Mouse (Mus musculus) 3134 (cell line): ENCODE measurements around the gene Abcf1.

Source experiments
- DNase-seq: peaks from one replicate; pipeline ENCODE4 v3.0.0-alpha.2; 2011; ENCODE audit warnings: low spot score; ENCODE audit not compliant: insufficient read length; ENCODE audit errors: extremely low read depth

Abcf1 gene

DNA sequence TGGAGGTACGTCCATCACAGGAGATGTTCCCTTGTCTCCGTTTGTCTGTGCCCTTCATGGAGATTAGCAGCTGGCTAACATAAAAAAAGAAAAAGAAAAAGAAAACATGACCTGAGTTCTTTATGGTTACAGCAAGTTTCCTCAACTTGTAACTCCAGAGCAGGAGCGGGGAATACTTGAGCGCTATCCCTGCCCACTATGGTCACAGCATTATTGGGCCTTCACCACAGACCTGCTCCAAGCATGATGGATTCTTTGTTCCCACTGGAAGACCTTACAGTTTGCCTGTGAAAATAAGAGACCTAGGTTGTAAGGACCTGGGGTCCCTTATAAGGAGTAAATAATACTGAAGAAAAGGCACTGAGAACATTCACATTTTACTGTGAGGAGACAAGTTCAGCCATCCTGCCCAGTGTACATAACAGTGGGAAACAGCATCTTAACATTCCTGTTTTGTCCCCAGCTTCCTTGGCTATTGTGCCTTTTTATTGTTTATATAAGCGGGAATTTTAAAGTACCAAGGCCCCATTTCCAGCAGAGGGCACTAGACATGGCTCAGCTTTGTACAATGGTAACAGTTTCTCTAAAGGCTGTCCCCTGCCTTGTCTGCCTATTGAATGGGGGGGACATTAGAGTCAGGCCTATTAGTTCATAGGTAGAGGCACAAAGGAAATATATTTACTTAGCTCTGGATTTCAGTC lies 48.5 kb downstream of the Abcf1 start:
- no peak for DNase-seq

GRCm38 (mm10) chr17:35920384-35920783 lies 49.2 kb downstream of the Abcf1 start:
- no peak for DNase-seq

- DNase-seq = no peak
Observed at GRCm38 (mm10) chr17:35919864-35920301, 49.7 kb downstream of the Abcf1 start.

DNA sequence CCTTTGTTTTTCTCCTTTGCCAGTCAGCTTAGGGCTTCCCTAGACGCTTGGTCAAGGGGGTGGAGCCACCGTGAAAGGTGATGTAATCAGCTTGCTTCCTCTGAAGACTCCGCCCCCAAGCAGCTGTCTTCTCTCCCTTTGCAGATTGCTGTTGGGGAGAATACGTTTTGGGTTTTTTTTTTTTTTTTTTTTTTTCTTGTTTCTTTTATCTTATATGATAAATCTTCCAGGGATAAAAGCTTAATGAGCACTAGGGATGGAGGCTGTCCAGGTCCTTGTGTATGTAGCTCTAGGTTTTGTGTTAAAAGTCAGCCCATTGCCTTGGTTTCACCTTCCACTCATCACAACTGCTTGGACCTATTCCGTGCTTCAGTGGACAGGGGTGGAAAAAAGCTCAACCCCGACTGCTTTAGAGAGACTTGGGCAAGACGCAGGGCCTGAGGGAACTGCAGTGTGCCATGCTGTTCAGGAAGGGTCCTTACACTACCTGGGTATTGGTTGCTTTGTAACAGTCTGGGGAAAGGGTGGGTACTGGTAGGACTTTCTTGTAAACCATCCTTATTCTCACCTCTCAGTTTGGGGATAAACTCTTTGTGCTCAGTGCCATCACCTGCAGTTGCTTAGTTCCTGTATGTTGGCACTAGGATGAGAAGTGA lies 50.4 kb downstream of the Abcf1 start:
- DNase-seq = peak; percentile 82

GRCm38 (mm10) chr17:35918276-35919059 lies 51.1 kb downstream of the Abcf1 start:
- peak; percentile 60 for DNase-seq

DNA sequence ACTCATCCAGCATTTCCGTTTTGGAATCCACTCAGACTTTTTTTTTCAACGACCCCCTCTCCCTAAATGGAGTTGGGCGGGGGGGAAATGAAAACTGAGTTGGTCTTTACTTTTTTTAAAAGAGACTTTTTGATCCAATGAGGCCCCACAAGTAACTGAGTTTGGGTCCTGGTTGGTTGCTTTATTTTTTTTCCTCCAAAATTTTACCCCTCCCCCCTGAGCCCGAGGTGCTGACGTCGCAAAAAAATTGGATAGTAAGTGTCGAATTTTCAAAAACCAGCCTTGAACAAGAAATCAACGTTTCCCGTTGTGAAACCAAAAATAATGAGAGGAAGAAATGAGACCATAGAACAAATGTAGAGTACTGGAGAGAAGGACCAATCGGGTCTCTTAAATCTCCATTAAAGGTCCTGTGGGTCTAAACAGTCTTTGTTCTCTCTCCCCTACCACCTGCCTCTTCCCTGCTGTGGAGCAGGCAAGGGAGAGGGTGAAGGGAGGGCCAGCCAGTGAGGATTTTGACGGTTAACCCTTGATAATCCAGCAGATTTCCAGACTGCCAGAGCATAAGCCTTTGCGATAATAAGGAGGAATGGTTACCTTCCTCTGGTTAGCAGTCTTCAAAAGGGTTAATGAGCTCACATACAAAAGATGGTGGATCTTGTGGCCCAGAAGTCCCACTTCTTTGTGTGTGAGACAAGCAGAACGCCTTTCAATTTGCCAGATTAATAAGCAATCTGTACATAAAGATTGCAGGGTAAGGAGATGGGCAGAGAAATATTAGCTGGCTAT lies 51.9 kb downstream of the Abcf1 start:
- DNase-seq = peak; percentile 54

GRCm38 (mm10) chr17:35917143-35917462 lies 52.5 kb downstream of the Abcf1 start:
- no peak for DNase-seq

GRCm38 (mm10) chr17:35916297-35917142 lies 53.0 kb downstream of the Abcf1 start, which contains the start of the genes Mrps18b and Ppp1r10:
Gene Mrps18b, minus strand, starts transcription at chr17:35916389.
Gene Ppp1r10, plus strand, starts transcription at chr17:35916434.
- DNase-seq = peak; percentile 99

- no peak for DNase-seq
Observed at GRCm38 (mm10) chr17:35915538-35916296, 53.8 kb downstream of the Abcf1 start.

- no peak for DNase-seq
Observed at GRCm38 (mm10) chr17:35914975-35915374, 54.6 kb downstream of the Abcf1 start.

DNA sequence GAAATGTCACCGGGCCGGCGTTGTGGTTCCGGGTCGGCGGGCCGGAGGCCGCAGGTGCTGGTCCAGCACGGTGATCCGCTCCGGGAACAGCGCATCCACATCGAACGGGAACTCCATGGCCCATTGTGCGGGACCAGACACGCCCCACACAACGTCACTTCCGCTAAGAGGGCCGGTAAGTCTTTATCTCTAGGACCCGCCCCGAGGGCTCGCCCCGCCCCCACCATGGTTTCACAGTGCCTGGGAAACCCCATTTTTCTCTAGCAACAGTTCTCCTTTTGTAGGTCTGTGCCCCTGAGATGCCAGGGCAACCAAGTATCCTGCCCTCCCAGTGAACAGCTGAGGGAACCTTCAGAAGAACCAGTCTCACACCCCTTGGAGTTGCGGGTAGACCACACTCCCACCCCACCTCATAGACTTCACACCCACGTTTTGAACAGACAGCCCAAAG lies 59.6 kb downstream of the Abcf1 start, which contains the start of gene Atat1:
Gene Atat1 (minus strand): TSS at position 157 of the 451 bp plus-strand sequence.
- DNase-seq = peak; percentile 88

- no peak for DNase-seq
Observed at GRCm38 (mm10) chr17:35909186-35909918, 60.2 kb downstream of the Abcf1 start.

GRCm38 (mm10) chr17:35907609-35908008 lies 62.0 kb downstream of the Abcf1 start:
- no peak for DNase-seq
